Mouse (Mus musculus): ENCODE measurements at regions not wholly inside any gene's neighbourhood (a gene's known extent, or its start where the extent isn't known, plus 50 kb on each side); places are given as distances from the start of the nearest gene placed in this dataset.

DNA sequence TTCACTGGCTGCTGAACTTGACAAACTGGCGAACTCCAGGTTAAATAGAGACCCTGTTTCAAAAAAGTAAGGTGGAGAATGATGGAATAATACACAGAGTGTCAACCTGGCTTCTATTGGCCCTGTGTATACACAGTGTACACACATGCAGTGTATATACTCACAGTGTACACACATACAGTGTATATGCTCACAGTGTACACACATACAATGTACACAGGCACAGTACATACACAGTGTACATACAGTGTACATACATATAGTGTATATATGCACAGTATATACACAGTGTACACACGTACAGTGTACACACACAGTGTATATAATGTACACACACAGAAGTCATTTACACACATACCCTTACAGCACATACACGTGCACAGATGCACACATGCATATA is 52.4 kb upstream of the Aldh1b1 start:
- DNase-seq, result no peak

DNA sequence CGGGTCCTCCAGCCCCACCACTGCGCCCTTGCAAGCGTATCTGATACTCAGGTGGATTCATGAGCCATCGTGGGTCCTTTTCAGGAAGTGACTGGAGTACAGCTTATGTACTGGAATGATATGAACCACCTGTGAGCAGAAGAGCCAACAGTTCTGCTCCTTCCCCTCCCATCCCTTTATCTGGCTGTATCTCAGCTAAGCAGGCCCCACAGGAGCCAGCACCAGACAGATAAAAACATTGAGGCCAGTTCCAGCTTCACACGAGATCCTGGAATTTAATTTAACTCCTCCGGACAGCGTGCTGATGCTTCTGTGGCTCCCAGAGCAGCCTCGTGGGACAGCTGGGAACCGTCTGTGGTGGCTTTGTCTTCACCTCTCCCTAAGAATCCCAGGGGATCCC is 53.1 kb upstream of the Aldh1b1 start:
- peak; percentile 79 for DNase-seq

DNA sequence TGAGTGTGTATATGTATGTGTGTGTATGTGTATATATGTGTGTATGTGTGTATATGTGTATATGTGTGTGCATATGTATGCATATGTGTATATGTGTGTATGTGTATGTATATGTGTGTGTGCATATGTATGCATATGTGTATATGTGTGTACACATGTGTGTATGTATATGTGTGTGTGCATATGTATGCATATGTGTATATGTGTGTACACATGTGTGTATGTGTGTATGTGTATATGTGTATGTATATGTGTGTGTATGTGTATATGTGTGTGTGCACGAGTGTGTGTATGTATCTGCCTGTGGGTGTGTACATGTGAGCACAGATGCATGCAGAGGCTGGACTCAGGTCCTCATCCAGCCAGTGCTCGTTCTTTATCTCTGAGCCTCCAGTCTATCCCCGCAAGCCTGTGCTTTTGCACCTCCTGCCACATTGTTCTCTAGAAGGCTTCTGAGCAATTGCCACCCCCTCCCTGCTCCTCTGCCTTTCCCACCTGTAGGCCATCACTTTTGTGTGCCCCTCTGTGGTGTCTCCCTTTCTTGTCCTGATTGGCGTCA is 53.9 kb upstream of the Aldh1b1 start:
- no peak for DNase-seq

DNA sequence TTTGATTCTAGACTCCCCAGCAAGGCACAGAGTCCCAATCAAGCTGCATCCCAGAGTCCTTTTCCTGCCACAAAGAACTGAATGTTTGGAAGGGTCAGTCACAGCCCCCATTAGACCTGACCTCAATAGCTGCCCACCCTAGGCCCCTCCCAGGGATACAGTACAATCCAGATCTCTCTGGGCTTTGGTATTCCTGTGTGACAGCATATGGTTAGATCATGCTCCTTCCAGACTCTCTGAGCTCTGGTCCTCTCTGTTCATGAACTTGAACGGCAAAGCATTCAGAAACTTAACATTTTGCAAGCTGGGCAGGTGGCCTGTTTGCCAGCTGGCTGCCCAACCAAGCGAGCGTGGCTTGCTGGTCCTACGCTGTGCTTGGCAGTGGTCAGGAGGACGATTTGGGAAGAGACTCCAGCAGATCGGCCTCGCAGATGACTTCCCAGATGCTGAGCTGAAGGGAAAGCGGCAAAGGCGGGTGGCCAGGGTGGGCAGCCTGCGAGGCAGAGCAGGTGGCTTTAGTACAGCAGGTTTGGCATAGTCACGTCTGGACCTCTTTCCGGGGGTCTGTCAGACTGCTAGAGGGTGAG is 58.0 kb upstream of the Aldh1b1 start:
- DNase-seq, result no peak

DNA sequence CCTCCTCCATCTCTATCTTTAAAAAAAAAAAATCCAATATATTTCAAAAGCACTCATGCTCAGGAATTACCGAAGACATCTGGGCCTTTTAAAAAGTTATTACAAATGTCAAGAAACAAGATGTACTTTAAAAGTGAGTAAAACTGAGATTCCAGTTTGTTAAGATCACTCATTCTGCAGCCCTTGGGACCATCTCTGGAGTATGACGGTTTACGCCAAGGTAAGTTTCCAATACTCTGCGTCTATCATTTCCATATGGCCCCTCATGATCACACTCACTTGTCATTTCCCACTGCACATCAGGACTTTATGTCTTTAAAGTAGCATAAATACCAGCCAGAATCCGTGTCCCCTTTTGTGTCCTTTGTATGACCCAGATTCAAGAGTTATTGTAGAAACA is 58.5 kb upstream of the Aldh1b1 start:
- no peak for DNase-seq

DNA sequence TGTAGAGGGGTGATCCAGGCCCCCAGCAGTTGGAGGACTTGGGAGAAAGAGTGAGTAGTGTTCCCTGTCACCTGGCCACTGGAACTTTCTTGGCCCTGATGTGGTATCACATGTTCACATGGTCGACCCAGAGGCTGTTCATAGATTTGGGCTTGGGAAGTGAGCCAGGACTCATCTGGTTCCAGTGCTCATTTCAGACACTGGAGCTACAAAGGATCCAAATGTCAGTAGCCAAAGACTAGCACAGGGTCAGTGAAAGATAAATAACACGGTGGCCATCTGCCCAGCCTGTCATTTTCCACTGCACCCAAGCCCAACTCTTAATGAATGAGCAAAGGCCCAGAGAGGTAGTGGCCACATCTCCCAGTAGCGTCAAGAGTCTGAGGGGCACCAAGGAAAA is 59.1 kb upstream of the Aldh1b1 start:
- peak; percentile 96 for DNase-seq

DNA sequence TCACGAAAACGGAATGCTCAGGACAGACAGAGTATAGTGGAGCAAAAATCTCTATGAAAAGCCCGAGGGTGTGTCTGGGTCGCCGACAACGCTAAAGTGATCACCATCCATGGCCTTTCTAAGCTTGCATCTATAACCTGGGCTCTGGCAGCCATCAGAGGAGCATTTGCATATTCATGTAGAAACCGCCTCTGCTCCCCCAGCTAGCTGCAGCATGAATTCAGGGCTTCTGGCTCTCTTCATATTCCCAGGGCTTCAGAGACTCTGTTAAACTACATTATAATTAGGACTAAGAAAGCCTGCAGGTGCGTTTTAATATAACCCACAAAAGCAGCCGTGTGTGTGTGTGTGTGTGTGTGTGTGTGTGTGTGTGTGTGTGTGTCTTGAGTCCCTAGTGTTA is 59.7 kb upstream of the Aldh1b1 start:
- no peak for DNase-seq

DNA sequence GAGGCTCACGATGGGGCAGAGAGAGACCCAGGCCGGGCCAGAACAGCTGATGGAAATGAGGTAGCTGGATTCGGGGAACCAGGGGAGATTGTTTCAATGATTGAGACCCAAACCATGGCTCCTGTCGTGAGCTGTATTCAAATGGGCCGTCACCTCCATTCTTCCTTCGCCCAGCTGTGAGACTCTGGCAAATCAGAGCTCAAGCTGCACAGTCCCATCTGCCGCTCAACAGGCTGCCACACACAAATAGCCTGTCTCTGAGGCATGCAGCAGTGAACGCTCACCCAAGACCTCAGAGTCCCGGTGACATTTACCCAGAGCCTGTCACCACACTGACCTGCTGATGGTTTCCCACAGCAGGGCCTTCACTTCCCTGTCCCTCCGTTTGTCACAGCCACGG is 60.1 kb upstream of the Aldh1b1 start:
- DNase-seq, result no peak

DNA sequence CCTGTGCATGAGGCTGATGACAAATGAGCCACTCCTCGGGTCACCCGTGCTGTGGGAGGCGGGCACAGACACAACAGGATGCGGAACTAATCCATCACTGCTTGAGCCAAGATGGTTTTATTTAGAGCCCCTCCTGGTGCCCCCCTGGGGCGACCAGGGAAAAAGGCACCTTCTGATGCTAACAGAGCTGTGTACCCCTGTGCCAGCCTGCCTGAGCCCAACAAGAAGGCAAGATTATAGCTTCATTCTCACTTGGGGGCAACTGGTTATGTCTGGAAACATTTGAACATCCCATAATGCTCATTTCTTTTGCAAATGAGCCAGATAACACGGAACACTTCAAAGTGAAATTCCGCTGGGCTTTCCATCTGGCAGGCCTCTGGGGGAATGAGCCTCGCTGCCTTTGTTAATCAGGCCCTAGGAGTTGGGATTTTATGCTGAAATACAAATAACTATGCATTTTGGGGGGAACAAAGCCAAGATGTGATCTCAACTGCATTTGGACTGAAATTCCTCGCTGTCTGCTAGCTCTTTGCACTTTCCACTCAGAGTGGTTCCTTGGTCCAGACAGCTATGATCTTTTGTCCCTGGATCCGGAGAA is 62.5 kb upstream of the Aldh1b1 start:
- DNase-seq, result no peak

DNA sequence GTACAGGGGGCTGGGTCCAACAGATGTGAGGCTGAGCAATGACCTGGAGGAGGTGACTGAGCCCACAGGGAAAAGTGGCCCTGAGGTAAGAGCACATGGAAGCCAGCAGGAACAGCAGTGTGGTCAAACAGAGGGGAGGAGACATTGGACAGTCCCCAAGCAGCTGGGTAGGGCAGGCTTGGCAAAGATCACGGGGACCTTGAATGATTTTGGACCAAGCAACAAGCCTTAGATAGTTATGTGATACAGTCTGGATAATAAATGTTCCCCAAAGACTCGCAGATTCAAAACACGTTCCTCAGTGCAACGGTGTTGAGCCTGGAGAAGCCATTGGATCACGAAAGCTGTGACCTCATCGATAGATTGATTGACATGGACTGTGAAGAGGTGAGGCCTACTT is 64.8 kb upstream of the Aldh1b1 start:
- DNase-seq, result no peak

DNA sequence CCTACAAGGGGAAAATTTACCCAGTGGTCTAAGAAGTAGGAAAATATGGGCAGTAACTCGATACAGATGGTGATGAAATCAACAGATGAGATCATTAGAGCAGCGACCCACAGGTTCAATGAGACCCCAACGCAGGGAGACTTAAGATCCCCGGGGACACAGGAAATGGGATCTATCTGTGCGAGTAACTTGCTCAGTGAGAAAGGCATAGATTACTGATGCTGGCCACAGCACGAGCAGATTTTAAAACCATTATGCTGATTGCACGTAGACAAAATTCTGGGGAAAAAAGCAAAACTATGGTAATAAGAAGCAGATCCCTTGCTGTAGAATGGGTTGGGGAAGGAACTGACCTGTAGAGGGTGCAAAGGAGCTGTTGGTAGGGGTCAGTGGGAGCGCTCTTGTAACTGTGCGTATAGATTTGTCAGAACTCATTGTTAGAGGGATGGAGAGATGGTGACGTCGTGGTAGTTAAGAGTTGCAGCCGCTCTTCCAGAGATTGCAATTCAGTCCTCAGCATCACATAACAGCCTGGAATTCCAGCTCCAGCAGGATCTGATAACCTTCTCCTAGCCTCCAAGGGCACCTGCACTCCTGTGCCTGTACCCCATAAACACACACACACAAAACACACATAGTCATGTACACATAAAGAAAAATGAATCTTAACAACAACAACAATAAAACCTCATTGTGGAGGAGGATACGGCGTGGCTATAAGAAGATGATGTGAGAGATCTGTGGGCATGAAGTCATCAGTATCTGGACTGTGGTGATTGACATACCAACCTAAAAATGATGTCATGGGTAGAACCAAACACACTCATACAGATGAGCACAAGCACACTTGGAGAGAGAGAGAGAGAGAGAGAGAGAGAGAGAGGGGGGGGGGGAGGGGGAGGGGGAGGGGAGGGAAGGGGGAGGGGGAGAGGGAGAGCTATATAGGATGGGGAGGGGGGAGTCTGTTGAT is 67.7 kb upstream of the Aldh1b1 start:
- no peak for DNase-seq

DNA sequence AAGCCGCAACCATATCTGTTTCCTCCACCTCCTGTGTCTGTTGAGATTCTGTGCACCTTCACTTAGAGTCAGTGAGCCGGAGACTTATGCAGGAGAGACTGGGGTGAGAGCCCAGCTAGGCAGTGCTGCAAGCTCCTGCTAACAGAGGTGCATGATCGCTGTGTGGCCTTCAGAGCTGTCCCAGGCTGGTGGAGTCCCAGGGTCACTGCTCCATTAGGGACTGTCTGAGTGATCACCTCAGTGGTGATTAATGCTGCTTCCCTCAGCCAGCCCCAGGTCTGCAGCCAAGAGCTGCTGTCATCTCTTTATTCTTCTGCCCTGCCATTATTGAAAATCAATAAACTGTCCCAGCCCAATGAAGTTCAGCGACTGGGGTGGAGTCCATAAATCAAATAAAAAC is 69.0 kb upstream of the Aldh1b1 start:
- no peak for DNase-seq

DNA sequence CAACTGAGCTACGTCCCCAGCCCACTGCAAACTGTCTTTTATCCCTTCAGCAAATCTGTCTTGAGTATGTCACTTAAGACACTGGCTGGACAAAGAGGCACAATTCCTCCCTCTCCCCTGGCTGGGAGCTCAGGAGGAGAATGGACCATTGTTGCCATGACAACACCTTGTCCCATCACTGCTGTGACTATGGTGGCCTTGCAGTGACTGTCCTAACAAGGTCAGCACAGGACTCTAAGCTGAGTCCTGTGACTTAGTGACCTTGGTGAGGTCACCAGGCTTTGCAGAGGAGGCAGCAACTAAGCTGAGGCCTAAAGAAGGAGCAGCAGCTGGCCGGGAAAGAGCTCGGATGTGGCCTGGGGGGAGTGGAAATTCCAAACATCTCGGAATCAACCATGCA is 70.0 kb upstream of the Aldh1b1 start:
- DNase-seq, result no peak

DNA sequence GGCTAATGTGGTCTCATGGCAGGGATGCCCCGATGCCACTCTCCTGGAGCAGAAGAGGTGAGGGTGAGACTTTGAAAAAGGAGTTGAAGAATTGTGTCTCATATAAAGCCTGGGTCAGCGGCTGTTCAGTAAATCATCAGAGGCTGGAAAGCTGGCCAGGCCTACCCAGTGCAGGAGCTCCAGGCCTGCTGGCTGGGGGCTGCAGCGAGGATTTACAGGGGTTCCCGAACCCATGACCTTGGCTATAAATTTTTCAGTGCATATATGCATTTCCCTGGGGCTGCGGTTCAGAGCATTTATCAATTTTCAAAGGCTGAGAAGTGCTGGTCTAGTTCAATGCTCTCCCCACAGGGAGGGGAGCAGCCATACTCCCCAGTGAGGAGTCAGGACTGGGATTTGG is 70.9 kb upstream of the Aldh1b1 start:
- DNase-seq, result no peak

DNA sequence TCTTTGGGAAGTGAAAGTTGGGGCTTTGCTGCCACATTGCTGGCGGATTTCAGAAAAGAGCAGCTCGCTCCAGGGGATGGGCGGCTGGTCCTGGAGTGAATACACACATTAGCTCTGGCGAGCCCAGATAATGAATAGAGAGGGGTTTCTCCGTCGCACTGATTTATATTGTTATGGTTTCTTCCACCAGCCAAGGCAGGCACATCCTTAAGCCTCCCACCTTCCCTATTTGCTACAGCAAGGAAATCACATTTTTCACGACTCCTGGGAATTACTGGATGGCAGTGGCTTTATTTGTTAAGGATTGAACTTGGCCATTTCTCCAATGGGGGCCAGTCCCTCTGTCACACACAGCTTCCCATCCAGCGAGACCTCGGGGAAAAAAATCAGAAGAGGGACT is 71.3 kb upstream of the Aldh1b1 start:
- no peak for DNase-seq

DNA sequence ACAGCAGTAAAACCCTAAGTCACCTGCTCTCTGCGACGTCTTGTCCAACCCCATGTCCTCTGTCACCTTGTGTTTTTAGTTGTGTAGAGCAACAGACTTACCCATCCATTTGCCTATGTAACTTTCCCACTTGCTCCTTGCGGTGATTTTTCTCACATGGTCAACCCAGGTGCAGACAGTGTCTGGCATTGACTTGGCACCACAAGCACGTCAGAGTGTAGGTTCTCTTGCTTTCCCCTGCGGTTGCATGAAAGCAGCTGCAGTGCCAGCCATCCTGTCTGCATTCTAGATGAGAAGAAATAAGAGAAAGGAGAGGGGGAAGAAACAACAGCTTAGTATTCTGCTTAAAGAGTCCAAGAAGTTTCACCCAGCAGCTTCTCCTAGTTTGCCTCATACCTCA is 72.0 kb upstream of the Aldh1b1 start:
- DNase-seq, result no peak

DNA sequence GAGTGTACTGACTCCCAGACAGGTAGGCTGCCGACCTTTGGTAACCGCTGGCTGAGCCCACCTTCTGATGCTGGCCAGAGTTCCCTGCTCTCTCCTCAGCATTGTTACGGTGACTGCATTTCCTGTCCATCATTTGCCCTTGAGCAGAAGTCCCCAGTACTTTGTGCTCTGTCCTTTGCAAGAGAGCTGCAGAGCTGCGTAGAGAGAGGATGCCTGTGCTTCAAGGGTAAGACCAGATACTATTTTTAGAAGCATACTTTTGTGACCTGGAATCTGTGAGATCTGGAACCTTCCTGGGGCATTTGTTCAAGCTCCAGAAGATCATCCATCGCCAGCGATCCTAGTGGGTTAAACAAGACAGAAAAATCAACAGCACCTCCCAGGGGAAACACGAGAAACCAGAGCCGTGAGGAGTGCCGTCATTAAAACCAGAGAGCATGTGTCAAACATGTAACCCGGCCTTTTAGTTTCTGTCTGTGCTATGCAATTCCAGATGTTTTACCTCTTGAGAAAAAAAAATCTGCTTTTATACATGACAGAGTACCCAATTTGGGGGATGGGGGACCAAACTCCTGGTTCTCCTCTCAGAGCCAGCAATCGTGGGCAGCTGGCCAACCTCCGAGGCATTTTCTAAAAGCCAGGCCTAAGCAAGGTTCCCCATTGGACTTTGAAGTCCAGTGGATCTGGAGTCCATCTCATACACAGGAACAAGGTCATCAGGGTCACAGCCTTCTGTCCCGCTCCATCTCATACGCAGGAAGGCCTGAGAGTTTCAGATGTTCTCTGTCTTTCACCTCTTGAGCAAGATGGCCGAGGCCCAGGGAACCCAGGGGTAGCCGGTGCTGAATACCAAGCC is 73.5 kb upstream of the Aldh1b1 start:
- DNase-seq, result no peak

DNA sequence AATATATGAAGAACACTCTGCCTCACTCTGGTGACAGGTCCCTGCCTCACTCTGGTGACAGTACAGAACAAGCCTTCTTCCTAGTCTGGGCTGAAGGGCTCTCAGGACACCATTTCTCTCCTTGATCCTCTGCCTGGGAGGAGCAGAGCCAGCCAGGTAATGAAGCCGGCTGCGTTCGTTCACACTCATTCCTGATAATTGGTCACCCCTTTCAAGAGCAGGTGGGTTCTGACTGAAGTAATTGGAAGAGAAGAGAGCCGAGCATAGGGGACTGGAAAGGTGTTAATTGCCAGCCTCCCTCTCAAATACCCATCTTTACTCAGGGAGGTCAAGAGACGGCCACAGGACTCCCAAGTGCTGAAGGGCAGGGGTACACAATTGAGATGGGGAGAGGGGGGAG is 78.5 kb upstream of the Aldh1b1 start:
- no peak for DNase-seq

DNA sequence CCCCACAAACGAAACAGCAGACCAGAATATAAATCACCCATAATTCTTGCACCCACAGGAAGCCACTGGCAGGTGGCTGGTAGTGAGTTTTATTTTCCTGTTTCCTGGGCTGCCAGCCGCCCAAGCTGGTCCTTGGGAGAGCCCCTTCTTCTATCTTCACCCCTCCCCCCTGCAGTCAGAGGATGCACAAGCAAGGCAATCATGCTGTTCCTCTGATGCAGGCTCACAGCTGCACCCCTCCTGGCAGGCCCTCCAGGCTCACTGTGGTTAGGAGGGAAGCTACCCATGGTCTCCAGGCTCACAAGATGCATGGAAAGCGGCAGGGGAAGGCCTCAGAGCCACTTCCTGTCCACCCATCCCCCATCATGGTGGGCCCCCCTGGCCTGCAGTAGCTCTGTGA is 79.3 kb upstream of the Aldh1b1 start:
- DNase-seq, result no peak

DNA sequence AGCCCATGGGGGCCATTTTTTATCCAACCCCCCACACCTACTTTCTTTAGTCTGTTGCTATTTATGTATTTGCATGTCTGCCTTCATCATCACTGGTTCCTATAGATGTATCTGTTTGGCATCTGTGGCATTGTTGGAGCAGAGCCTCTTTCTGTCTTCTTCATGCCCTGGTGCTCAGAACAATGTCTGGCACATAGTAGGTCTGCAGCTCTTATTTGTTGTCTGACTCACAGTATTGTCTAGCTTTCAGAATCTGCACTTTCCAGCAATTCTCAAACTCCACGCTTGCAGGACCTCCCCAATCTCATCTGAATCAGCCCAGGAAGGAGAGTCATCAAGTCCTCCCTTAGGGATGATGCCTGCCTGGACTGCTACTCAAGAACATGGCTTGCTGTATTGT is 82.9 kb upstream of the Aldh1b1 start:
- no peak for DNase-seq

DNA sequence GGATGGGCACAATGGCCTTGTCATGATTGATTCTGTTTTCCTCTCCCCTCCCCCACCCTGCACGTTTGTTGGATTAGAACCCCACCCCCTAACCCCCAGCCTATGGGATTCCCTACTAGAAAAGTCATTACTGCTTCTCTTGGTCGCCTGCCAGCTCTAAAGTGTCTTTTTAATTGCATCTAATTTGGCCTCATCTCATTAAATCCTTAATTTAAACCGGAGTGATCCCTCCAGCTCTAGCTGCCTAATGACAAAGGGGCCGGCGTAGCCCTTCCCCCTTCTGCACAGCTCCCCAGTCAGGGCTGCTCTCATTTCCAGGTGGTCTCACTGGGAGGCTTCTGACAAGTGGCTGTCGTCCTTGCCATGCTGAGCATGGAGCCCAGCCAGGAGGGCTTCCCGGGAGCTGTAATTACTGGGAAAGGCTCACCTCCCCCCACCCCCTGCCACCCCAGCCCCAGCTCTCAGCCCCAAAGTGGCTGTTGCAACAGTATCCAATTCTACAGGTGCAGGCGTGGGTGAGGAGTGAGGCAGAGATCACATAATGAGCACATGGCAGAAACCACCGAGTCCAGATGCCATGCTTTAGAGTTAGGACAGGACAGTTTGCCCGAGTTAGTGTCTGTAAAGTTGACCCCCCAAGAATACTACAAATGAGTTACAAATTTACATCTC is 84.8 kb upstream of the Aldh1b1 start:
- DNase-seq, result no peak

DNA sequence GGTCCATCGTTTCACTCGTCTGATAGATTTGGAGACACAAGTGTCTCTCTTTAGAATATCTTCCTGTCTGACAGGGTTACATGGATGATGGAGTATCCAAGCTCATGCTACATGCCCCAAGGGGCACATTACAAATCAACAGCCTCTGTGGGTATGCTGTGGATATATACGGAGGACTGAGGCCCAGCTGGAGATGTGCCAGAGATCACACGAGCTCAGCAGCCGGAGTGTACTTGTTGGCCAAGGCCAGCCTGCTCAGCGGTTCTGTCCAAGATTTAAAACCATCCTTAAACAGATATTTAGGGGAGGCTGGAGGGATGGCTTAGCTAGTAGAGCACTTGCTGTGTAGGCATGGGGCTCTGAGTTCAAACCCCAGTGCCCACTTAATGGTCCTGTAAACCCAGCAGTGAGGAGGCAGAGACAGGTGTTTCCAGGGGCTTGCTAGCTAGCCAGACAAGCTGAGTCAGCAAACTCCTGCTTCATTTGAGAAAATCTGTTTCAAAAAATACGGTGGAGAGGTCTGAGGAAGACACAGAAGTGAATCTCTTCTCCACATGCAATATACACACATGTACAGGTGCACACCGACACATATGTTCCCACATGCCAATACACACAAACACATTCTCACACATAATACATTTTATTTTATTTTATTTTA is 85.6 kb upstream of the Aldh1b1 start:
- DNase-seq, result no peak
